Mouse (Mus musculus) WW6 (cell line): ENCODE results near the gene Gm47791.
A peak's percentile ranks its signal among the peaks of the same experiment; 100 is the strongest.

Experiments used
- DNase-seq: peaks from one replicate; pipeline ENCODE4 v3.0.0-alpha.2; 2013; ENCODE audit warnings: low read depth, low spot score

The Gm47791 gene

DNA sequence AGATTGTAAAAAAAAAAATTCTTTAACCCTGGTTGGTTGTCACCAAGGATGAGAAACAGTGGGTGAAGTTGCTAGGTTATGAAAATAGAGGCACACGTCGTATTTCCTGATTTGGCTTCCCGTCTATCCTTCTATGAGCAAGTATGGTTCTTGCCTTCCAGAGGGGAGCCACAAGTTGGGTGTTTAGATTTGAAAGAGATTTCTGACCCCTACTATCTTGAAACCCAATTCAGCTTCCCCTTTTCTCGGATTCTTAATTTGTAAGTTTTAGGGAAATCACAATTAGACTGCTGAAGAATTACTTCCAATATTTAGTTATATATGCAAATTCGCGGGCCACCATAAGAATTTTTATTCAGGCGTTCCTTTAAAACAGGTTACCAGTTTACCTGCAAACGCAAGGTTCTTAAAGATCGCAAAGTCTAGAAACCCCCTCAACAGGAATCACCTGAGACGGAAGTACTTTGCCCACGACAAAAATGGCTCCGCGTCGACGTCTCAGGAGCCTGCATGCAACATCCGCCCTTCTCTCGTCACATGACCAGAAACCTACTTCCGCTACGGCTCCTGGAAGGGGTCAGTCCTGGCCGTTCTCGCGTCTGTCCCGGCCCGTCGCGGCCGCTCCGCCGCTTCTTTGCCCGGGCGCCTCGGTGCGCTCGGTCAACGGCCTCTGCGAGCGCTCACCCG is 46.6 kb downstream of the Gm47791 start, which contains the start of gene Mff:
TSS of gene Mff (plus strand) at position 552 of the 687 bp plus-strand sequence.
- DNase-seq: peak; percentile 81
